Mouse (Mus musculus) neural tube, embryonic 14.5 days (tissue): ENCODE data around the gene Irgc1. TPM values are rescaled to one million over a fixed set of nuclear protein-coding genes. Genes with fewer than 3 reads are reported as not detected.

Experiments used
- ATAC-seq: fragments of 200-750 bp; cut with Nextera tagmentation; 2 replicates; pipeline ENCODE4 v1.8.0; 2017; ENCODE audit warnings: low read depth, mild to moderate bottlenecking, moderate TSS enrichment, moderate library complexity
- H3K27ac ChIP-seq: fragments of 300-500 bp; sonication (generic); 2 replicates; pipeline ENCODE4 v1.5.1; 2014; ENCODE audit warnings: low read depth, mild to moderate bottlenecking, control low read depth, low read length, moderate library complexity, mixed read lengths
- H3K27me3 ChIP-seq: fragments of 300-500 bp; sonication (generic); 2 replicates; pipeline ENCODE4 v1.6.1; 2014; ENCODE audit warnings: low read length; ENCODE audit not compliant: control insufficient read depth, insufficient read depth
- H3K36me3 ChIP-seq: fragments of 300-500 bp; sonication (generic); 2 replicates; pipeline ENCODE4 v1.6.1; 2014; ENCODE audit warnings: low read length, mixed read lengths; ENCODE audit not compliant: control insufficient read depth, insufficient read depth
- H3K4me1 ChIP-seq: fragments of 300-500 bp; sonication (generic); 2 replicates; pipeline ENCODE4 v1.6.1; 2014; ENCODE audit warnings: low read length; ENCODE audit not compliant: control insufficient read depth, insufficient read depth
- H3K4me2 ChIP-seq: fragments of 300-500 bp; sonication (generic); 2 replicates; pipeline ENCODE4 v1.6.1; 2014; ENCODE audit warnings: mild to moderate bottlenecking, low read depth, low read length, control low read depth
- H3K4me3 ChIP-seq: fragments of 300-500 bp; sonication (generic); 2 replicates; pipeline ENCODE4 v1.5.1; 2014; ENCODE audit warnings: low read depth, low read length, control low read depth, mixed read lengths
- H3K9ac ChIP-seq: fragments of 300-500 bp; sonication (generic); replicated peaks from 2 replicates; pipeline ENCODE4 v1.6.1; 2014; ENCODE audit warnings: low read depth, mild to moderate bottlenecking, control low read depth, low read length, mixed read lengths
- H3K9me3 ChIP-seq: fragments of 300-500 bp; sonication (generic); 2 replicates; pipeline ENCODE4 v1.6.1; 2016; ENCODE audit warnings: low read length; ENCODE audit not compliant: control insufficient read depth
- WGBS: fragments of 180-500 bp; shearing (Covaris S2); extraction: QIAGEN DNeasy Blood & Tissue Kit; methylation state at CpG from one replicate; pipeline ENCODE4 v1.1.7; 2014; 5-methylcytosine and 5-hydroxymethylcytosine counted together
- polyA plus RNA-seq: library from polyadenylated mRNA; unstranded; fragments of >200 nt; fragmentation: Nextera tagmentation; extraction: Ambion mirVana; gene quantifications from 2 replicates; pipeline ENCODE4 v1.2.1, GENCODE M21; 2014

Irgc1 gene
- polyA plus RNA-seq, 1 experiment from 2014 or later: not detected

DNA sequence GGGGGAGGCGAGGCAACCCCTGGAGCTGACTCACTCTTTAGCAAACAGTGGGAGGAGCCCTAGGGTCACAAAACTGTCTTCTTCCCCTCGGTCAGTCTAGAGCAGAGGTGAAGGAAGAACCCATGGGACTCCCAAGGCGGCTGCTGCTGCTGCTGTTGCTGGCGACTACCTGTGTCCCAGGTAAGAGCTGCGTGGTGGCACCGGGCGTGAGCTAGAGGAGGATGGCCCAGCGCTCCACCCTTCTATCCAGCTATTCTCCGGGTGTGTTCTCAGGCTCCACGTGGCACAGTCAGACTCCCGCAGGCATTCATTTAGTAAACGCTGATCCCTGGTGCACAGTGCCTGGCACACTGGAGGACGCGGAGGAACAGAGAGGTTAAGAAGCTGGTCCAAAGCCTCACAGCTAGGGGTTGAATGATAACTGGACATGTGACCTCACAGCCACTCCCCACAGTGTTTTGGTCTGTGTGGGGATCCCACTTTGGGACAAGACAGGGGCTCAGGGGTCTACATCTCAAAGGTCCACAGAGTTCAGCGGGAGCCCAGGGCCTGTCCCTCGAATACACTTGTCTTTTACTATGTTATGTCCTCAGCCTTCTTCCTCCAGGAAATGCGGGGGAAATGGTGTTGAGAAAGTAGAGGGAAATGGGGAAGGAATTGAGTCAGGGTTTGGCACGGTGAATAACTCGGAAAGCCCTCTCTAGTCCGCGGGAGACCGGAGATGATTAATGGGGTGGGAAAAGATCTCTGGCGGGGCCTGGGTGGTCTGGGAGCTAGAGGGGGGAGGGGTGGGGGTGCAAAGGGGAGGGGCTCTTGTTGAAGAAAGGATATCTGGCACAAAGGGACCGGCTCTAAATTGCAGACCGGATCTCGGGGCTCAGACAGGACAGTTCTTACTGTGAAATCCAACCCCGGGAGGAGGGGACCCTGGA lies 10.6 kb upstream of the Irgc1 start, which contains the start of gene Plaur:
Plaur (plus strand) TSS at position 97 of the 932 bp plus-strand sequence.
- peak; percentile 61; the same call in 1 of the 2 replicates for ATAC-seq
- 6% methylated on average over 27 of the region's 27 CpGs for WGBS
- Histone ChIP-seq H3K36me3 (no peaks in the 10 kb centered on the region), H3K27me3 (no peaks in the 10 kb centered on the region), H3K9me3 (no peaks in the 10 kb centered on the region), H3K9ac (no peak within 1 kb of the TSS), H3K4me2 (peak within 1 kb of the TSS; percentile 18; the same call in 1 of the 2 replicates), H3K4me3 (no peak within 1 kb of the TSS), H3K4me1 (no peaks in the 10 kb centered on the region), H3K27ac (no peak within 1 kb of the TSS)

DNA sequence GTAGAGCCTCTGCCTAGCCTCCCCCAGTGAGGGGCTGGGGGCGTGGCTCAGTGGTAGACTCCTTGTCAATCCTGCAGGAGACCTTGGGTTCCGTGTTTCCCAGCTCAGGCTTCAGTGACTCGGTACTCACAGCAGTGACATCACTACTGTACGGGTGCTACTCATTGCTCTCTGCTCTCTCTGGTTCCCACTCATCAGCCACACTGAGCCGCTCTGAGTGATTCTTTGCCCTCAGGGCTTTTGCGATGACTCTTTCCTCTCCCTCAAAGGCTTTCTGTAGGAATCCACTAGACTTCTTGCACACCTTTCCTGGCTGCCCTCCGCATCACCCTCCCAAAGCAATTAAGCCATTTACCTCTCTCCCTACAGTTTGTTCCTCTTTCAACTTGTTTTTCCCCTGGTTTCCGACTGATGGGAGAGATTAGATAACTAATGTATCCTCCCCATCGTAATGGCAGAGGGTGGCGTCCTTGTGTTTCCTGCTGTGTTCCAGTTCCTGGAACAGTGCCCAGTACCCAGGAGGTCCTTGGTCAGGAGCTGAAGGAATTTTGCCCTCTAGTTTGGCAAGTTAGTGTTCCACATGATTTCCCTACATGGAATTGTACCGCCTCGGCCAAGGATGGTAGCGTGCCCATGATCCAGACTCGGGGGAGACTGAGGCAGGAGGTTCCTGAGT lies 9.4 kb upstream of the Irgc1 start:
- Histone ChIP-seq H3K9ac (no peak overlapping the region), H3K36me3 (no peaks in the 10 kb centered on the region), H3K4me3 (no peak overlapping the region), H3K27me3 (no peaks in the 10 kb centered on the region), H3K4me1 (no peaks in the 10 kb centered on the region), H3K9me3 (no peaks in the 10 kb centered on the region), H3K27ac (no peak overlapping the region), H3K4me2 (no peak overlapping the region)
- WGBS: 58% methylated on average over 14 of the region's 14 CpGs
- ATAC-seq: no peak

- no peaks in the 10 kb centered on the region for H3K27me3 ChIP-seq
- no peak overlapping the region for H3K4me3 ChIP-seq
- H3K9me3 ChIP-seq: no peaks in the 10 kb centered on the region
- H3K9ac ChIP-seq: no peak overlapping the region
- H3K27ac ChIP-seq: no peak overlapping the region
- H3K4me2 ChIP-seq: no peak overlapping the region
- 56% methylated on average over 3 of the region's 3 CpGs for WGBS
- H3K4me1 ChIP-seq: no peaks in the 10 kb centered on the region
- no peaks in the 10 kb centered on the region for H3K36me3 ChIP-seq
- ATAC-seq: no peak
Measured at GRCm38 (mm10) chr7:24459843-24460242, 7.7 kb upstream of the Irgc1 start.

GRCm38 (mm10) chr7:24459440-24459839 lies 7.3 kb upstream of the Irgc1 start:
- no peak overlapping the region for H3K4me3 ChIP-seq
- H3K27me3 ChIP-seq: no peaks in the 10 kb centered on the region
- H3K36me3 ChIP-seq: no peaks in the 10 kb centered on the region
- no peaks in the 10 kb centered on the region for H3K9me3 ChIP-seq
- H3K4me2 ChIP-seq: no peak overlapping the region
- 79% methylated on average over 5 of the region's 5 CpGs for WGBS
- no peak for ATAC-seq
- H3K27ac ChIP-seq: no peak overlapping the region
- H3K9ac ChIP-seq: no peak overlapping the region
- H3K4me1 ChIP-seq: no peaks in the 10 kb centered on the region

DNA sequence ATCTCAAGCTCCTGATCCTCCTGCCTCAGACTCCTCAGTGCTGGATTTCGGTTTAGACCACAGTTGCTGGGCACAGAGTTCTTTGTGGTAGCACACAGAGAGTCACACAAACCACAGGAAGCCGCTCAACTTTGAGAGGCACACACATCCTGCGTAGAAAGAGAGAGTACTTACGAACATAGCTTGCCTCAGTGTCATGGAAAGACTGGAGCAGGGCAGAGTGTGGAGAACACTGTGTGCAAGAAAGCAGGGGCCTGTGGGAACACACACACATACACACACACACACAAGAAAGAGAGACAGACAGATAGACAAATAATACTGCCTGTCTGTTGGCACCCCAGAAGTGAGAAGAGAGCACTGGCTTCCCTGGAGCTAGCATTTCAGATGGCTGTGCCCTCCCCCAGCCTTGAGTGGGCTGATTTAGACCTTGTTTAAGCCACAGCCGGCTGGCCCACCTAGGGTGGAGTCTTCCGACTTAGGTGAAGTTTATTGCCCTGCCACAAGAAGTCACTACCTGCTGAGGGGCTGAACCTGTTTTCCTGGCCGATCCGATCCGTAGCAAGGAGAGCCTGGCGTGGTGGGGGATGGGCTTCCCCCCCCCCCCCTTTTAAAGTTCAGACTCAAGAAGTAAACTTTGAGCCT lies 5.8 kb upstream of the Irgc1 start:
- H3K4me2 ChIP-seq: no peak overlapping the region
- H3K4me3 ChIP-seq: no peak overlapping the region
- no peak overlapping the region for H3K9ac ChIP-seq
- ATAC-seq: no peak
- no peaks in the 10 kb centered on the region for H3K9me3 ChIP-seq
- H3K4me1 ChIP-seq: no peaks in the 10 kb centered on the region
- no peaks in the 10 kb centered on the region for H3K27me3 ChIP-seq
- H3K27ac ChIP-seq: no peak overlapping the region
- 62% methylated on average over 10 of the region's 10 CpGs for WGBS
- no peaks in the 10 kb centered on the region for H3K36me3 ChIP-seq

DNA sequence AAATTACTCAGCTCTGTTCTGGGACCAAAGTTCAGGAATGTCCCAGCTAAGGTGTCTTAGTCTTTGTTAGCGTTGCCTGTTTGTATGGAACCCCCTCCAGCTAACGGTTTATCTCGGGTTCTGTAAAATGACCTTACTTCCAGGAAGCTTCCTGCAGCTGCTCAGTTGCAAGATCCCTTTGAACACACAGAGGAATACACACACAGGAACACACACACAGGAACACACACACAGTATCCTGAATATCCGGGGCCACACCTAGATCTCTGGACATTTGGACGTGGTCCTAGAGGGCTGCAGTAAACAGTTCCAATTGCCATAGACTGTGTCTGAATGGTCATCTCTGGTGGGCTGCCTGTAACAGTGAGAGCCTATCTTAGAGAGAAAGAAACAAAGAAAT lies 3.6 kb upstream of the Irgc1 start:
- Histone ChIP-seq H3K27me3 (no peaks in the 10 kb centered on the region), H3K4me2 (no peak overlapping the region), H3K4me3 (no peak overlapping the region), H3K9me3 (no peaks in the 10 kb centered on the region), H3K27ac (no peak overlapping the region), H3K36me3 (no peaks in the 10 kb centered on the region), H3K9ac (no peak overlapping the region), H3K4me1 (no peaks in the 10 kb centered on the region)
- no peak for ATAC-seq
- 82% methylated on average over 5 of the region's 5 CpGs for WGBS

DNA sequence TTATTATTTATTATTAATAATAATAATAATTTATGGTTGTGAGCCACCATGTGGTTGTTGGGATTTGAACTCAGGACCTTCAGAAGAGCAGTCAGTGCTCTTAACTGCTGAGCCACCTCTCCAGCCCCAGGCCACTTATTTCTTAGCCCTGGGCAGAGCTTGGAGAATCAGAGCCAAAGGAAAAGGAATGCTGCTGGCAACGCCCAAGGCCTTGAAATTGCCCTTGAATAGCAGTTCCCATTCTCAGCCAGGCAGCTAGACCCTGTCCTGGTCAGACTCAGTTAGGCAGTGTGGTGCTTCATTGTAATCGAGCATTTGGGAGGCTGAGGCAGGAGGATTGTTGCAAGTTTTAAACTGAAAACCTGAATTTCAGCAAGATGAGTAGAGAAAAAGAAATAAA lies 2.1 kb upstream of the Irgc1 start:
- no peak overlapping the region for H3K4me2 ChIP-seq
- no peaks in the 10 kb centered on the region for H3K9me3 ChIP-seq
- no peaks in the 10 kb centered on the region for H3K36me3 ChIP-seq
- no peak overlapping the region for H3K9ac ChIP-seq
- no peak overlapping the region for H3K27ac ChIP-seq
- no peak overlapping the region for H3K4me3 ChIP-seq
- WGBS: 66% methylated on average over 2 of the region's 2 CpGs
- H3K4me1 ChIP-seq: no peaks in the 10 kb centered on the region
- no peaks in the 10 kb centered on the region for H3K27me3 ChIP-seq
- no peak for ATAC-seq

GRCm38 (mm10) chr7:24450585-24451017 lies 1.5 kb downstream of the Irgc1 start:
- 70% methylated on average over 9 of the region's 9 CpGs for WGBS
- Histone ChIP-seq H3K36me3 (no peaks in the 10 kb centered on the region), H3K4me2 (no peak overlapping the region), H3K4me3 (no peak overlapping the region), H3K27me3 (no peaks in the 10 kb centered on the region), H3K9me3 (no peaks in the 10 kb centered on the region), H3K27ac (no peak overlapping the region), H3K4me1 (no peaks in the 10 kb centered on the region), H3K9ac (no peak overlapping the region)
- ATAC-seq: no peak
